Mouse (Mus musculus) T-helper 1 cell (primary cell): ENCODE results near the gene Gm9117.
"Not testable (repeated sequence)": the region's sequence is repeated elsewhere in the genome, so short reads cannot be mapped to it uniquely, and the experiment has no call there.

Experiments used
- in situ Hi-C: fragments of 300-600 bp; cut with MboI, MseI; formaldehyde crosslinking; loops from one replicate; pipeline ENCODE4 v1.15.1; 2025; ENCODE audit warnings: high pct_unique_total_duplicates

Gm9117 gene

DNA sequence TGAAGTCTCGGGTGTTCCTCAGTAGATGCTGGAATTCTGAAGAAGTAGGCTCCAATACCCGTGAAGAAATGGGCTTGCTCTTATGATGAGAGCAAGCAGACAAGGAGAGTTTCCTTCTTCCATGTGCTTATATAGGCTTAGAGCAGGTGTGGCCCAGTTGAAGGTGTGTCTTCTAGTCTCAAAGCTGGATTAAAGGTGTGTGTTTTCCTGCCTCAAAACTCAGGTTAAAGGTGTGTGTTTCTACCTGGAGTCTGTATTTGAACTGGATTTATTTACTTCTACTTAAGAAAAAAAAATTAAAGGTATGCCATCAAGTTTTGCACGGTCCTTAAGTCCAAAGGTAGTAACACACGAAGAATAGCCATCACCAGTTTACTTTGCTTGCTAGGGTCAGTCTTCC lies at the start of gene Gm9117:
Gene Gm9117 (minus strand): TSS at position 101 of the 400 bp plus-strand sequence.
- in situ Hi-C loops, result not testable (repeated sequence)

DNA sequence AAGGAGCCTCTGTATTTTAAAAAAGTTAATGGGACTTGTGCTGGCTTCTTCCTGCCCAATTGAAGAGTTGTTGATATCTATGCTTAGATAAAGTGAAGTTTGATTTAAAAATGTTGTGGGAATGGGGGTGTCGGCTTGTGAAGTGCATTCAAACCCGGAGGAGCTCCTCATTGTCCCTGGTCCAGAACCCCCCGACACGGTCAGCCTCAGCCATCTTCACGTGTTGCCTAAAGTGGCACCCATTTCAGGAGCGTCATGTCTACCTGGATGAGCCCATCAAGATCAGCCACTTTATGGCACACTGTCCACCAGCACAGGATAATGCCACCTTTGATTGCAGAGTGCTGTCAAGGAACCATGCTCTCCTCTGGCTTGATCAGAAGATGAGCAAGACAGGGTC lies 25.6 kb upstream of the Gm9117 start:
- in situ Hi-C loops, result loop anchor here (5.0 kb wide), 1 partner anchor 108 kb away; no protein-coding TSS in a partner anchor

DNA sequence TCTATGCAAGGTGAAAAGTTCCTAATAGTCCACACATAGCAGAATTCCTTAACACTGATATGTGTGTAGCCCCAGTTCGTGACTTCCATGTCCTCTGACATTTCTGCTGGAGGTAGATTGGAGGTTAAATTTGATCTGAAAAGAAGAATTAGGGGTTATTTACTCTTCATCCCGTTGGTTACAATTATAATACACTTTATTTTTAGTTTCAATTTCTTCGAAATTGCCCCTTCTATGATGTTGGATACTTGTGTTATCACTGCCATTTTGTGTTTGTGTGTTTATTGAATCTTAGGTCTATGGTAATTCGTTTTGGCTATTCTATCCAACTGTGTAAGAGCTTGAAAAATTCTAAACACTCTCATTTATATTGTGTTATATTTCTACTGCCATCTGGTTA lies 17.9 kb upstream of the Gm9117 start, which contains the start of gene Tdpoz5:
Gene Tdpoz5 (minus strand): TSS at position 101 of the 400 bp plus-strand sequence.
- in situ Hi-C loops, result not testable (repeated sequence)

DNA sequence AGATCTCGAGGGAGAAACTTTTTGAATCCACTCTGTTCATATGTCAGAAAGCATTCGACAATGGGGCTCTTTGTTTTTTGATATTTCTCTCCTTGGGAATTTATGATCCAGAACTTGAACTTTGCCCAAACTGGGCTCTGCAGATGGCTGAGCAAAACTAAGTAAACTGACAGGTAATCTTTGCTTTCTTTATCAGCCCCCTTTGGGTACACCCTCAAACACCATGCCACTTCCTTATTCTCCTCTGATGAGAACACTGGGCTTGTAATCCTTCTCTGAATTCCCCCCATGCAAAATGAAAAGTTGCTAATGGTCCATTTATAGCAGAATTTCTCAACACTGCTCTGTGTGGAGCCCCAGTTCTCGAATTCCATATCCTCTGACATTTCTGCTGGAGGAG lies 5.0 kb downstream of the Gm9117 start:
- in situ Hi-C loops, result not testable (repeated sequence)
